Mouse (Mus musculus) neural tube, embryonic 11.5 days (tissue): ENCODE results near the gene Olfr1184. TPM values are rescaled to one million over a fixed set of nuclear protein-coding genes. Genes with fewer than 3 reads are reported as not detected.
"Not testable (repeated sequence)": the region's sequence is repeated elsewhere in the genome, so short reads cannot be mapped to it uniquely, and the experiment has no call there.

ENCODE experiments used
- ATAC-seq: fragments of 200-750 bp; cut with Nextera tagmentation; 2 replicates; pipeline ENCODE4 v1.8.0; 2017; ENCODE audit warnings: moderate number of reproducible peaks, mild to moderate bottlenecking, moderate TSS enrichment, moderate library complexity; ENCODE audit not compliant: insufficient read depth, low FRiP score, low TSS enrichment
- DNase-seq: peaks from one replicate; pipeline ENCODE4 v3.0.0-alpha.2; 2015; ENCODE audit warnings: low spot score
- H3K27ac ChIP-seq: fragments of 300-500 bp; sonication (generic); 2 replicates; pipeline ENCODE4 v1.5.1; 2014; ENCODE audit warnings: low read depth, mild to moderate bottlenecking, low read length
- H3K27me3 ChIP-seq: fragments of 300-500 bp; sonication (generic); 2 replicates; pipeline ENCODE4 v1.6.1; 2014; ENCODE audit warnings: mild to moderate bottlenecking, low read length, mixed read lengths; ENCODE audit not compliant: control insufficient read depth, insufficient read depth
- H3K36me3 ChIP-seq: fragments of 300-500 bp; sonication (generic); 2 replicates; pipeline ENCODE4 v1.6.1; 2014; ENCODE audit warnings: mild to moderate bottlenecking, low read length, moderate library complexity, mixed read lengths; ENCODE audit not compliant: control insufficient read depth, insufficient read depth
- H3K4me1 ChIP-seq: fragments of 300-500 bp; sonication (generic); 2 replicates; pipeline ENCODE4 v1.6.1; 2014; ENCODE audit warnings: low read length, mixed read lengths; ENCODE audit not compliant: control insufficient read depth, insufficient read depth
- H3K4me2 ChIP-seq: fragments of 300-500 bp; sonication (generic); 2 replicates; pipeline ENCODE4 v1.6.1; 2014; ENCODE audit warnings: low read depth, mild to moderate bottlenecking, moderate library complexity
- H3K4me3 ChIP-seq: fragments of 300-500 bp; sonication (generic); 2 replicates; pipeline ENCODE4 v1.5.1; 2014; ENCODE audit warnings: low read depth, low read length
- H3K9ac ChIP-seq: fragments of 300-500 bp; sonication (generic); 2 replicates; pipeline ENCODE4 v1.6.1; 2014; ENCODE audit warnings: mild to moderate bottlenecking, low read length
- H3K9me3 ChIP-seq: fragments of 300-500 bp; sonication (generic); 2 replicates; pipeline ENCODE4 v1.6.1; 2016; ENCODE audit warnings: low read length; ENCODE audit not compliant: control insufficient read depth
- WGBS: fragments of 180-500 bp; shearing (Covaris S2); extraction: QIAGEN DNeasy Blood & Tissue Kit; methylation state at CpG from one replicate; pipeline ENCODE4 v1.1.7; 2014; 5-methylcytosine and 5-hydroxymethylcytosine counted together
- polyA plus RNA-seq: library from polyadenylated mRNA; unstranded; fragments of >200 nt; fragmentation: Nextera tagmentation; extraction: Ambion mirVana; gene quantifications from 2 replicates; pipeline ENCODE4 v1.2.1, GENCODE M21; 2014

The Olfr1184 gene
- polyA plus RNA-seq = not detected in 2 replicates

DNA sequence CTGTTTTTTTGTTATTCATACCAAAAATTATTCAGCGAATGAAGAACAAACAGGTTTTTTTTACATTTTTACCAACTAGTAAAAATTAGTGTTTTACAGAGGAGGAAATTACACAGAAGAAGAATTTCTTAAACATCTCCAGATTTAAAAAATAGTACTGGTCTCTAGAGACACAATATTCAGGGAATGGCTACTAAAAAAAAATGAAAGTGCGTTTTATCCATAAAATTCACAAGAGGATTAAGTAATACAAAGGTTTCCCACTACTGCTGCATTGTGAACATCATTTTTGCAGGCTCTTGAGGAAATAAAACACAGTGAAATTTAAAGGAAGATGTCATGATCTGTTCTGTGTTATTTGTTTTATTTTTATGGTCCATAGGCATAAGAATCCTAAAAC is at the start of gene Olfr1184:
Gene Olfr1184, plus strand, starts transcription at position 301 of the 400 bp plus-strand sequence.
- Histone ChIP-seq H3K4me1 (no peaks in the 10 kb centered on the region), H3K4me2 (no peak within 1 kb of the TSS), H3K36me3 (no peaks in the 10 kb centered on the region), H3K27ac (no peak within 1 kb of the TSS), H3K9me3 (no peaks in the 10 kb centered on the region), H3K27me3 (no peaks in the 10 kb centered on the region), H3K9ac (no peak within 1 kb of the TSS), H3K4me3 (no peak within 1 kb of the TSS)
- DNase-seq (no peak), ATAC-seq (no peak)
- WGBS = 87% methylated on average over 2 of the region's 2 CpGs

GRCm38 (mm10) chr2:88449031-88449430 is 34.4 kb upstream of the Olfr1184 start, which contains the start of gene Gm13757:
Gene Gm13757, minus strand, starts transcription at chr2:88449131.
- DNase-seq (no peak), ATAC-seq (no peak)
- no peaks in the 10 kb centered on the region for H3K9me3 ChIP-seq
- no peaks in the 10 kb centered on the region for H3K4me1 ChIP-seq
- H3K27me3 ChIP-seq = no peaks in the 10 kb centered on the region
- WGBS = 100% methylated on average over 1 of the region's 1 CpGs
- H3K27ac ChIP-seq = no peak within 1 kb of the TSS
- no peaks in the 10 kb centered on the region for H3K36me3 ChIP-seq
- no peak within 1 kb of the TSS for H3K4me3 ChIP-seq
- no peak within 1 kb of the TSS for H3K9ac ChIP-seq
- H3K4me2 ChIP-seq = no peak within 1 kb of the TSS

GRCm38 (mm10) chr2:88454567-88454966 is 28.8 kb upstream of the Olfr1184 start, which contains the start of gene Olfr1183:
Gene Olfr1183, plus strand, starts transcription at chr2:88454867.
- not testable (repeated sequence) for DNase-seq, ATAC-seq, H3K27me3 ChIP-seq, H3K4me3 ChIP-seq, H3K36me3 ChIP-seq, H3K27ac ChIP-seq, H3K4me2 ChIP-seq, H3K9me3 ChIP-seq, H3K4me1 ChIP-seq, H3K9ac ChIP-seq
- WGBS = 88% methylated on average over 1 of the region's 1 CpGs

- H3K4me2 ChIP-seq = no peak within 1 kb of the TSS
- no peak for ATAC-seq
These were observed 9.6 kb downstream of the Olfr1184 start, which contains the start of gene Olfr1185-ps1 for GRCm38 (mm10) chr2:88493020-88493419. Gene Olfr1185-ps1, plus strand, starts transcription at chr2:88493320.

GRCm38 (mm10) chr2:88518251-88518650 is 34.9 kb downstream of the Olfr1184 start, which contains the start of gene Olfr1186:
Gene Olfr1186, plus strand, starts transcription at chr2:88518551.
- no peaks in the 10 kb centered on the region for H3K27me3 ChIP-seq
- ATAC-seq = no peak
- no peak within 1 kb of the TSS for H3K4me2 ChIP-seq
- no peaks in the 10 kb centered on the region for H3K36me3 ChIP-seq
- H3K9ac ChIP-seq = no peak within 1 kb of the TSS
- WGBS = 87% methylated on average over 2 of the region's 2 CpGs
- H3K4me3 ChIP-seq = no peak within 1 kb of the TSS
- no peaks in the 10 kb centered on the region for H3K9me3 ChIP-seq
- no peak within 1 kb of the TSS for H3K27ac ChIP-seq
- no peak for DNase-seq
- H3K4me1 ChIP-seq = no peaks in the 10 kb centered on the region

More at GRCm38 (mm10) chr2:88493020-88493419, 9.6 kb downstream of the Olfr1184 start, which contains the start of gene Olfr1185-ps1:
- H3K27me3 ChIP-seq = no peaks in the 10 kb centered on the region
- H3K9me3 ChIP-seq = no peaks in the 10 kb centered on the region
- H3K36me3 ChIP-seq = no peaks in the 10 kb centered on the region
- no peak within 1 kb of the TSS for H3K4me3 ChIP-seq
- DNase-seq = no peak
- H3K4me1 ChIP-seq = no peaks in the 10 kb centered on the region
- no peak within 1 kb of the TSS for H3K9ac ChIP-seq
- H3K27ac ChIP-seq = no peak within 1 kb of the TSS
- 75% methylated on average over 2 of the region's 2 CpGs for WGBS

DNA sequence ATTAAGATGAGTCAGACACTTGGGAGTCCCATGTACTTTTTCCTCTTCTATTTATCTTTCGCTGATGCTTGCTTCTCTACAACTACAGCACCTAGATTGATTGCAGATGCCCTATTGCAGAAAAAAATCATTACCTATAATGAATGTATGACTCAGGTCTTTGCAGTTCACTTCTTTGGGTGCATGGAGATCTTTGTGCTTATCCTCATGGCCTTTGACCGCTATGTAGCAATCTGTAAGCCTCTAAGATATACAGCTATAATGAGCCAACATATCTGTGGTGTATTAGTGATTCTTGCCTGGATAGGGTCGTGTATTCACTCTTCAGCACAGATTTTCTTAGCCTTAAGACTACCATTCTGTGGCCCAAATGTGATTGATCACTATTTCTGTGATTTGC is 42.3 kb downstream of the Olfr1184 start:
- no peak for ATAC-seq
- Histone ChIP-seq H3K27me3 (no peaks in the 10 kb centered on the region), H3K4me1 (no peaks in the 10 kb centered on the region), H3K27ac (no peak overlapping the region), H3K9me3 (no peaks in the 10 kb centered on the region), H3K4me2 (no peak overlapping the region), H3K36me3 (no peaks in the 10 kb centered on the region), H3K9ac (no peak overlapping the region), H3K4me3 (no peak overlapping the region)
- no peak for DNase-seq
- 76% methylated on average over 3 of the region's 3 CpGs for whole genome bisulfite sequencing

Other genes with a start within 250 kb of the Olfr1184 start
- gene Olfr1173, start 203.7 kb upstream of the Olfr1184 start, polyA plus RNA-seq = not detected in 2 replicates
- gene Olfr1174-ps, start 168.5 kb upstream of the Olfr1184 start, polyA plus RNA-seq = not detected in 2 replicates
- gene Olfr1175-ps, start 156.4 kb upstream of the Olfr1184 start, polyA plus RNA-seq = not detected in 2 replicates
- gene Olfr1176, start 146.9 kb upstream of the Olfr1184 start, polyA plus RNA-seq = not detected in 2 replicates
- gene Olfr1177-ps, start 137.1 kb upstream of the Olfr1184 start, polyA plus RNA-seq = not detected in 2 replicates
- gene Olfr1178, start 96.5 kb upstream of the Olfr1184 start, polyA plus RNA-seq = not detected in 2 replicates
- gene Olfr1179, start 77.1 kb upstream of the Olfr1184 start, polyA plus RNA-seq = not detected in 2 replicates
- gene Olfr1180, start 64.4 kb upstream of the Olfr1184 start, polyA plus RNA-seq = not detected in 2 replicates
- gene Olfr1181, start 57.4 kb upstream of the Olfr1184 start, polyA plus RNA-seq = not detected in 2 replicates
- gene Gm13757, start 34.5 kb upstream of the Olfr1184 start, polyA plus RNA-seq = not detected in 2 replicates
- not detected in 2 replicates for gene Olfr1183, start 28.7 kb upstream of the Olfr1184 start, polyA plus RNA-seq
- gene Olfr1185-ps1, start 9.7 kb downstream of the Olfr1184 start, polyA plus RNA-seq = not detected in 2 replicates
- not detected in 2 replicates for gene Olfr1186, start 35.0 kb downstream of the Olfr1184 start, polyA plus RNA-seq
- gene Olfr1188, start 73.3 kb downstream of the Olfr1184 start, polyA plus RNA-seq = not detected in 2 replicates
- not detected in 2 replicates for gene Olfr1189, start 102.9 kb downstream of the Olfr1184 start, polyA plus RNA-seq
- not detected in 2 replicates for gene Olfr1191-ps1, start 156.9 kb downstream of the Olfr1184 start, polyA plus RNA-seq
- gene Olfr1192-ps1, start 164.9 kb downstream of the Olfr1184 start, polyA plus RNA-seq = not detected in 2 replicates
- not detected in 2 replicates for gene Olfr1193, start 192.0 kb downstream of the Olfr1184 start, polyA plus RNA-seq
- gene Olfr1195, start 205.6 kb downstream of the Olfr1184 start, polyA plus RNA-seq = not detected in 2 replicates
- not detected in 2 replicates for gene Olfr1196, start 221.0 kb downstream of the Olfr1184 start, polyA plus RNA-seq
- gene Olfr1197, start 248.8 kb downstream of the Olfr1184 start, polyA plus RNA-seq = not detected in 2 replicates